Mouse (Mus musculus) heart, adult 2 months (tissue): Measurements from ENCODE around the gene Setd6. TPM values are rescaled to one million over a fixed set of nuclear protein-coding genes. Genes with fewer than 3 reads are reported as not detected.

Experiments
- DNase-seq, 2 experiments: peaks; one replicate each; pipeline ENCODE4 v3.0.0; 2021
- H3K27ac ChIP-seq: fragments of 200-600 bp; 2 replicates; pipeline ENCODE4 v1.8.1; 2022
- H3K27me3 ChIP-seq: fragments of 200-500 bp; 2 replicates; pipeline ENCODE4 v1.6.1; 2012; ENCODE audit warnings: mild to moderate bottlenecking, low read length, inconsistent platforms, mixed read lengths; ENCODE audit not compliant: control insufficient read depth, insufficient read depth
- H3K36me3 ChIP-seq: fragments of 200-500 bp; 2 replicates; pipeline ENCODE4 v1.6.1; 2012; ENCODE audit warnings: low read length, inconsistent platforms; ENCODE audit not compliant: control insufficient read depth, insufficient read depth
- H3K4me1 ChIP-seq: fragments of 200-500 bp; 2 replicates; pipeline ENCODE4 v1.6.1; 2011; ENCODE audit warnings: low read length; ENCODE audit not compliant: control insufficient read depth, insufficient read depth
- H3K4me3 ChIP-seq: fragments of 200-600 bp; 2 replicates; pipeline ENCODE4 v1.8.1; 2022
- H3K79me2 ChIP-seq: fragments of 200-500 bp; replicated peaks from 2 replicates; pipeline ENCODE4 v1.6.1; 2012; ENCODE audit warnings: mild to moderate bottlenecking, inconsistent platforms, low read length, moderate library complexity, mixed read lengths; ENCODE audit not compliant: control insufficient read depth, insufficient read depth
- H3K9ac ChIP-seq: fragments of 200-500 bp; 2 replicates; pipeline ENCODE4 v1.6.1; 2012; ENCODE audit warnings: low read depth, mild to moderate bottlenecking, control low read depth, inconsistent platforms, low read length, mixed read lengths
- CTCF ChIP-seq: fragments of 200-600 bp; IDR thresholded peaks from 2 replicates; pipeline ENCODE4 v1.8.1; 2022; ENCODE audit warnings: antibody characterized with exemption, mild to moderate bottlenecking, moderate library complexity
- EP300 ChIP-seq: fragments of 200-500 bp; IDR thresholded peaks from 2 replicates; pipeline ENCODE4 v1.6.1; 2011; ENCODE audit warnings: low read depth, low read length, control low read depth; ENCODE audit not compliant: insufficient read depth
- POLR2A ChIP-seq: fragments of 200-500 bp; IDR thresholded peaks from 2 replicates; pipeline ENCODE4 v1.6.1; 2011; ENCODE audit warnings: mild to moderate bottlenecking, low read depth, low read length, control low read depth; ENCODE audit not compliant: insufficient read depth
- WGBS: fragments of 180-500 bp; shearing (Covaris S2); methylation state at CpG from one replicate; pipeline ENCODE4 v1.1.7; 2018; 5-methylcytosine and 5-hydroxymethylcytosine counted together
- intact Hi-C: fragments of 180-260 bp; cut with DNase I; formaldehyde crosslinking; loops from one replicate; pipeline ENCODE4 v1.15.1; 2025
- long read RNA-seq: library from polyadenylated mRNA; stranded (forward); transcript quantifications from one replicate; pipeline ENCODE4 v2.0.0, GENCODE M21; 2021
- polyA plus RNA-seq: library from polyadenylated mRNA; depleted of rRNA; stranded (reverse); fragments of >200 nt; gene quantifications from 2 replicates; pipeline ENCODE4 v1.2.3, GENCODE M21; 2012; rRNA removed
- total RNA-seq, 2 experiments: library from RNA; stranded (reverse); gene quantifications; 2 replicates each; pipeline ENCODE4 v1.2.3; 2021

The Setd6 gene
- total RNA-seq (10 to 100 TPM; 14.3 to 15.3 TPM), polyA plus RNA-seq (8.0 and 13.1 TPM in 2 replicates)
- long read RNA-seq, transcript Setd6-201 (7 exons, 1,707 nt) = major isoform, 14 of 18 reads
- long read RNA-seq, partial matches to known transcripts = 0 of 18 reads
- long read RNA-seq, other reads (novel, unspliced or antisense) = 4 of 18 reads

- TF ChIP-seq EP300 (0 out of 2 replicates have a peak, but pooled peaks have one; percentile 24), CTCF (no peak), POLR2A (peak; percentile 75)
- peak; percentile 89 to 92 for DNase-seq
- peak within 1 kb of the TSS; percentile 90 for H3K9ac ChIP-seq
- H3K4me1 ChIP-seq = peaks cover 2% of the 10 kb centered on the region; the same call in 1 of the 2 replicates
- under 1% methylated on average over 77 of the region's 79 CpGs for WGBS
- peak within 1 kb of the TSS; percentile 75 for H3K27ac ChIP-seq
- intact Hi-C loops = no loop called here
- H3K4me3 ChIP-seq = peak within 1 kb of the TSS; percentile 73
- no peaks in the 10 kb centered on the region for H3K79me2 ChIP-seq
- no peaks in the 10 kb centered on the region for H3K36me3 ChIP-seq
- no peaks in the 10 kb centered on the region for H3K27me3 ChIP-seq
Measured at GRCm38 (mm10) chr8:95715676-95716531, at the start of gene Setd6. Setd6 (plus strand) TSS chr8:95715881.

DNA sequence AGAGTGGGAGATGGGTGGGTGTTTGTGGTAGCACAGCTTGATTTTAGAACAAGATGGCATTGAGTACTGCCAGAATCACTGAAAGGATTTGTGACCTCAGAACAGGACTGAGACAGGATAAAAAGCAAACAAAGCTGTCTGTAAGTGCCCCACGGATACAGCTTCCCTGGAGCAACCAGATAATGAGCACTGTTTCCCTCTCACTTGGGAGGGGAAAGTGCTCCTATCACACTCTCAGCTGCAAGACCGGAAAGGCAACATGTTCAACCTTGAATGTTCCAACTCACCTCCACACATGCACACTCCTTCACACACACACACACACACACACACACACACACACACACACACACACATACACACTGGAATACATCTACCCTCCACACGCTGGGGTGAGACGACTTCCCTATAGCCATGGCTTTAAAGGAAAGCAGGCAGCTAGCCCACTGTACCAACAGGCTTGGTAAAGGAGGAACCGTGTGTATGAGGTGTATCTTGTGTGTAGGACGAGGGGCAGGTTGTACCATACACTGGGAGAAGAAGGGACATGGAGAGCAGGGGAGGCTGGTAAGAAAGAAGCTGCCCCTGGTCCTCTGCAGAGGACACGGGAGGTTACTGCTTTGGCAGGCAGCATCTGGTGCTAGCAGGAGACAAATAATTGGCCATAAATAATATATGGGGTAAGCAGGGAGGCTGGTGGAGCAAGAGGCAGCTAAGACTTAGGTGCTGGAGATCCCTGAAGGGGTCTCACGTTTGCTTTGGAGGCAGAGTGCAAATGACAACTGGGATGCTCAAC is 47.3 kb upstream of the Setd6 start:
- Histone ChIP-seq H3K27ac (no peak overlapping the region), H3K9ac (no peak overlapping the region), H3K36me3 (no peaks in the 10 kb centered on the region), H3K4me1 (no peaks in the 10 kb centered on the region), H3K4me3 (no peak overlapping the region), H3K27me3 (no peaks in the 10 kb centered on the region; the same call in 1 of the 2 replicates), H3K79me2 (no peaks in the 10 kb centered on the region)
- TF ChIP-seq CTCF = no peak
- TF ChIP-seq EP300 = no peak
- TF ChIP-seq POLR2A = no peak
- no peak for DNase-seq
- intact Hi-C loops = no loop called here
- 37% methylated on average over 8 of the region's 8 CpGs for WGBS

DNA sequence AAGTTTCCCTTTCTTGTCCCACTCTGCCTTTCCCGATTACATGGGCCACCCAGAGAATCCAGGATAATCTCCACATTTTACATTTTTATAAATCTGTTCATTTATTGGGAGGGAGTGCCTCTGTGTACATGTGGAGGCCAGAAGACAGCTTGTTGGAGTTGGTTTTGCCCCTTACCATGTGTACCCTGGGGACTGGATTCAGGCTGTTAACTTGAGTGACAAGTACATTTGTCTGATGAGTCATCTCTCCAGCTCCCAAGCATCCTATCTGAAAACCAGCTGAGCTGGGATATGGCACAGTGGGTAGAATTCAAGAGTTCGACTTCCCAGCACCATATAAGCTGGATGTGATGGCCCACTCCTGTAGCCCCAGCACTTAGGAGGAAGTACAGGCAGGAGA is 45.7 kb upstream of the Setd6 start:
- WGBS = 69% methylated on average over 2 of the region's 2 CpGs

GRCm38 (mm10) chr8:95671861-95672260 is 43.8 kb upstream of the Setd6 start:
- WGBS = 86% methylated on average over 6 of the region's 6 CpGs
- no peaks in the 10 kb centered on the region for H3K4me1 ChIP-seq
- H3K79me2 ChIP-seq = no peaks in the 10 kb centered on the region
- no peak overlapping the region for H3K9ac ChIP-seq
- H3K4me3 ChIP-seq = no peak overlapping the region
- intact Hi-C loops = no loop called here
- H3K27ac ChIP-seq = no peak overlapping the region
- no peaks in the 10 kb centered on the region for H3K36me3 ChIP-seq
- TF ChIP-seq POLR2A = no peak
- TF ChIP-seq EP300 = no peak
- TF ChIP-seq CTCF = no peak
- no peak for DNase-seq
- H3K27me3 ChIP-seq = peaks cover 1% of the 10 kb centered on the region; the same call in 1 of the 2 replicates

More for the DNA sequence above, 45.7 kb upstream of the Setd6 start:
- H3K27me3 ChIP-seq = no peaks in the 10 kb centered on the region; the same call in 1 of the 2 replicates
- H3K79me2 ChIP-seq = no peaks in the 10 kb centered on the region
- no peak for DNase-seq
- intact Hi-C loops = no loop called here
- H3K27ac ChIP-seq = no peak overlapping the region
- H3K36me3 ChIP-seq = no peaks in the 10 kb centered on the region
- no peaks in the 10 kb centered on the region for H3K4me1 ChIP-seq
- H3K9ac ChIP-seq = no peak overlapping the region
- TF ChIP-seq POLR2A (no peak), CTCF (no peak), EP300 (no peak)
- no peak overlapping the region for H3K4me3 ChIP-seq

DNA sequence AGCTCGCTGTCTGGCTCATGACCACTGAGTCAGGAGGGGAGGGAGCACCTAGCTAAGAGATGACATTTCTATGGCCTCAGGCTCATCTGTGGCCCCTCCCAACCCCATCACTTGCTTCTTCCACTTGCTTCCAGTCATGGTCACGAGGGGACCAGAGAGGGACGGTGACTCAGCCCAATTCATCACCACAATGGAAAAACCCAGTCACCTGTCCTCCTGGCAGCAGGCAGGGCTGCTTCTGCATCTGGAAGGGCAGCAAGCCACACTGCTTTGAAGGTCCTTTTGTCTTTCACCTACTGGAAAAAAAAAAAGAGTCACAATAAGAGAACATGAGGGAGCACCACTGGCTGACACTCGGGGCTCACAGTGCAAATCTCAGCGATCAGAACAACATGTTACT is 42.9 kb upstream of the Setd6 start:
- H3K9ac ChIP-seq = no peak overlapping the region
- H3K27me3 ChIP-seq = peaks cover 3% of the 10 kb centered on the region
- H3K36me3 ChIP-seq = no peaks in the 10 kb centered on the region
- DNase-seq = no peak
- TF ChIP-seq CTCF (no peak), POLR2A (no peak), EP300 (no peak)
- no peak overlapping the region for H3K27ac ChIP-seq
- H3K79me2 ChIP-seq = no peaks in the 10 kb centered on the region
- 66% methylated on average over 5 of the region's 5 CpGs for WGBS
- intact Hi-C loops = no loop called here
- no peaks in the 10 kb centered on the region for H3K4me1 ChIP-seq
- no peak overlapping the region for H3K4me3 ChIP-seq
